8 mouse cellular contexts compared by ENCODE assay signal in the genomic region with DNA sequence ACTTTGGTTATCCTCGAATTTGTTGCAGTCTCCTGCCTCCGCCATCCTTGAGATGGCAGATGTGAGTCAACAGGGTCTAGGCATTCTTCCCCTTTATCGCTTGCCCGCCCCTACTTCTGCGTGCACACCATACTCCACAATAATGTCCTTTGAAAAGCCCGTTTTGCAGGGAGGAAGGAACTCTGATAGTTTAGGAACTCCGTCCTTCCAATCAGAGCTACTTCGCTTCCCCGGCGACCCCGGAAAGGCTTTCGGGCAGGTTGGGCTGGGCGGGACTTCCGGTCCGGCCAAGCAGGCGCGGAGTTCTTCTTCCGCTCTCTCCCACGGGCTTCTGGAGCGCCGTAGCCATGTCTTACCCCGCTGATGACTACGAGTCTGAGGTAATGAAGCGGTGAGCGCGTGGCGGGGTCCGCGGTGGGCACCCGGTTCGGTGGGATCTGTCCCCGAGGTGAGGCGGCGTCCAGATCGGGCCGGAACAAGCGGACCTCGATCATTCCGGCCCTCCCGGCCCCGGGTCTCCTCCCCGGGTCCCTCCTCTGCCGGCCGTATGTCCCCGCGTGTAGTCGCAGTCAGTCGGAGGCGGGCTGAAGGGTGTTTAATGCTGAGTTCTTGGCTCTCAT. TPM values are rescaled to one million over a fixed set of nuclear protein-coding genes. Genes with fewer than 3 reads are reported as not detected.
DNase-seq lines count a peak whose midpoint lies in the region; ATAC-seq and TF ChIP-seq lines count a peak whose summit lies in the region.

Gene Eif3l (plus strand): TSS at position 267 of the 620 bp plus-strand sequence.

- H3K9me3 ChIP-seq in embryonic facial prominence, embryonic 15.5 days (replicated peaks), result no peaks in the 10 kb centered on the region
- no peaks in the 10 kb centered on the region for H3K9me3 ChIP-seq in kidney, embryonic 14.5 days (ENCODE audit: control insufficient read depth, low read length)

- DNase-seq in A20 (ENCODE audit: low read depth, low spot score), result peak; percentile 92
- DNase-seq in heart, adult 9 months (ENCODE audit: low spot score in 2 of 2), result peak; percentile 86
- peak; percentile 80 for DNase-seq in liver, adult 2 months (ENCODE audit: extremely low read depth, low read depth, low spot score)
- DNase-seq in splenic B cell, adult 2 months (ENCODE audit: low read depth, low spot score), result peak; percentile 85

- WGBS in bone marrow, adult 2 months, result under 1% methylated on average over 49 of the region's 49 CpGs
- under 1% methylated on average over 45 of the region's 49 CpGs for WGBS in embryonic facial prominence, embryonic 15.5 days
- WGBS in kidney, embryonic 14.5 days, result under 1% methylated on average over 49 of the region's 49 CpGs
- under 1% methylated on average over 49 of the region's 49 CpGs for WGBS in liver, adult 2 months

- peak within 1 kb of the TSS; percentile 74 for H3K9ac ChIP-seq in embryonic facial prominence, embryonic 15.5 days
- H3K9ac ChIP-seq in kidney, embryonic 14.5 days (ENCODE audit: low read depth, low read length), result peak within 1 kb of the TSS; percentile 72
- H3K9ac ChIP-seq in liver, adult 2 months (ENCODE audit: low read depth, low read length), result peak within 1 kb of the TSS; percentile 90

- peak; percentile 88 for ATAC-seq in embryonic facial prominence, embryonic 15.5 days (ENCODE audit: insufficient number of reproducible peaks, low FRiP score, low TSS enrichment, low read depth)
- ATAC-seq in kidney, embryonic 14.5 days (ENCODE audit: low FRiP score, low TSS enrichment), result peak; percentile 86

- H3K27me3 ChIP-seq in embryonic facial prominence, embryonic 15.5 days, result no peaks in the 10 kb centered on the region
- H3K27me3 ChIP-seq in kidney, embryonic 14.5 days (ENCODE audit: control insufficient read depth, insufficient read depth, low read length), result no peaks in the 10 kb centered on the region
- no peaks in the 10 kb centered on the region for H3K27me3 ChIP-seq in liver, adult 2 months (ENCODE audit: control insufficient read depth, insufficient read depth, low read length)
- H3K27me3 ChIP-seq in myocyte (ENCODE audit: control insufficient read depth, insufficient read depth, insufficient read length), result no peaks in the 10 kb centered on the region
- H3K27me3 ChIP-seq in splenic B cell, adult 2 months (ENCODE audit: control insufficient read depth, insufficient read depth, low read length, poor library complexity, severe bottlenecking), result no peaks in the 10 kb centered on the region

- peak within 1 kb of the TSS; percentile 27 for H3K27ac ChIP-seq in bone marrow, adult 2 months (ENCODE audit: control insufficient read depth, insufficient read depth, low read depth, low read length, poor library complexity)
- peak within 1 kb of the TSS; percentile 81 for H3K27ac ChIP-seq in embryonic facial prominence, embryonic 15.5 days (replicated peaks)
- peak within 1 kb of the TSS; percentile 66 for H3K27ac ChIP-seq in kidney, embryonic 14.5 days (ENCODE audit: low read depth, low read length)
- peak within 1 kb of the TSS; percentile 64 for H3K27ac ChIP-seq in liver, adult 2 months (replicated peaks; ENCODE audit: insufficient read depth, low read depth, low read length)

- H3ac ChIP-seq in myocyte (ENCODE audit: control insufficient read depth, insufficient read length), result peak within 1 kb of the TSS; percentile 65

- peaks cover 37% of the 10 kb centered on the region for H3K36me3 ChIP-seq in embryonic facial prominence, embryonic 15.5 days
- peaks cover 37% of the 10 kb centered on the region for H3K36me3 ChIP-seq in kidney, embryonic 14.5 days (ENCODE audit: control insufficient read depth, insufficient read depth, low read length)
- peaks cover 22% of the 10 kb centered on the region; the same call in 1 of the 2 replicates for H3K36me3 ChIP-seq in liver, adult 2 months (ENCODE audit: control insufficient read depth, insufficient read depth, low read length)
- peaks cover 36% of the 10 kb centered on the region for H3K36me3 ChIP-seq in myocyte (ENCODE audit: control insufficient read depth, insufficient read depth)
- H3K36me3 ChIP-seq in splenic B cell, adult 2 months (ENCODE audit: control insufficient read depth, insufficient read depth, low read length, poor library complexity, severe bottlenecking), result peaks cover 10% of the 10 kb centered on the region

- H3K79me2 ChIP-seq in liver, adult 2 months (ENCODE audit: control insufficient read depth, insufficient read depth, low read length), result no peaks in the 10 kb centered on the region; the same call in 1 of the 2 replicates
- H3K79me2 ChIP-seq in myocyte (ENCODE audit: control insufficient read depth, insufficient read depth), result peaks cover 24% of the 10 kb centered on the region

- peak within 1 kb of the TSS; percentile 93 for H3K4me3 ChIP-seq in bone marrow, adult 2 months (replicated peaks; ENCODE audit: control insufficient read depth, low read depth, low read length)
- peak within 1 kb of the TSS; percentile 98 for H3K4me3 ChIP-seq in embryonic facial prominence, embryonic 15.5 days (replicated peaks)
- H3K4me3 ChIP-seq in kidney, embryonic 14.5 days (ENCODE audit: low read length), result peak within 1 kb of the TSS; percentile 97
- H3K4me3 ChIP-seq in liver, adult 2 months (ENCODE audit: insufficient read depth, low read depth, low read length), result peak within 1 kb of the TSS; percentile 90
- peak within 1 kb of the TSS; percentile 75 for H3K4me3 ChIP-seq in myocyte

- H3K4me1 ChIP-seq in bone marrow, adult 2 months (ENCODE audit: control insufficient read depth, insufficient read depth, low read length), result no peaks in the 10 kb centered on the region; the same call in 1 of the 2 replicates
- peaks cover 20% of the 10 kb centered on the region for H3K4me1 ChIP-seq in embryonic facial prominence, embryonic 15.5 days
- H3K4me1 ChIP-seq in kidney, embryonic 14.5 days (ENCODE audit: control insufficient read depth, insufficient read depth, low read length), result peaks cover 9% of the 10 kb centered on the region
- H3K4me1 ChIP-seq in liver, adult 2 months (ENCODE audit: control insufficient read depth, insufficient read depth, low read length), result peaks cover 6% of the 10 kb centered on the region

- peak; percentile 65; the same call in 1 of the 2 replicates for TF ChIP-seq POLR2A in bone marrow, adult 2 months (IDR thresholded peaks at IDR 0.05; ENCODE audit: borderline replicate concordance, control insufficient read depth, low read depth, low read length)
- TF ChIP-seq POLR2A in liver, adult 2 months (IDR thresholded peaks at IDR 0.05; ENCODE audit: extremely low read depth, insufficient read depth, low read length), result peak; percentile 37; the same call in 1 of the 2 replicates
- peak; percentile 88 for TF ChIP-seq POLR2A in myocyte (IDR thresholded peaks at IDR 0.05; ENCODE audit: insufficient read length, low read depth)

- H3K4me2 ChIP-seq in embryonic facial prominence, embryonic 15.5 days (replicated peaks), result peak within 1 kb of the TSS; percentile 83
- peak within 1 kb of the TSS; percentile 81 for H3K4me2 ChIP-seq in kidney, embryonic 14.5 days (replicated peaks; ENCODE audit: low read depth, low read length)
- H3K4me2 ChIP-seq in myocyte (ENCODE audit: low read depth), result peak within 1 kb of the TSS; percentile 97

- no peak for TF ChIP-seq CTCF in bone marrow, adult 2 months (IDR thresholded peaks at IDR 0.05; ENCODE audit: control insufficient read depth, insufficient read depth, low read length)
- TF ChIP-seq CTCF in liver, adult 2 months (IDR thresholded peaks at IDR 0.05; ENCODE audit: low read depth, low read length), result no peak

TF ChIP-seq in myocyte, 11 proteins besides CTCF, POLR2A, EP300 and RAD21:
- TF ChIP-seq MAX (IDR thresholded peaks at IDR 0.05; ENCODE audit: low read depth), result no peak
- TF ChIP-seq E2F4 (IDR thresholded peaks at IDR 0.05; ENCODE audit: insufficient read depth), result peak; percentile 71
- TF ChIP-seq TCF12 (IDR thresholded peaks at IDR 0.05; ENCODE audit: insufficient read depth, poor library complexity, severe bottlenecking), result no peak
- TF ChIP-seq CEBPB (IDR thresholded peaks at IDR 0.05; ENCODE audit: insufficient read depth, poor library complexity, severe bottlenecking), result no peak
- peak in 1 of 3 experiments; percentile 20 for TF ChIP-seq MYOG (IDR thresholded peaks at IDR 0.05; ENCODE audit: control insufficient read depth in 1 of 3, insufficient read depth in 1 of 3, insufficient read length in 2 of 3, low read depth in 2 of 3)
- TF ChIP-seq POLR2AphosphoS2 (IDR thresholded peaks at IDR 0.05; ENCODE audit: insufficient read length, low read depth), result peak; percentile 59
- TF ChIP-seq SRF (IDR thresholded peaks at IDR 0.05; ENCODE audit: control insufficient read depth, insufficient read length, low read depth), result no peak

RNA-seq across cellular contexts. Expression of gene Eif3l, which starts in this region (rescaled TPM):
- polyA plus RNA-seq in bone marrow, adult 2 months (2011; ENCODE audit: insufficient read depth, insufficient read length, low replicate concordance, missing spikeins), result 60.7 and 112 TPM in 2 replicates
- polyA plus RNA-seq in embryonic facial prominence, embryonic 15.5 days (2015; fragmentation: Nextera tagmentation; extraction: Ambion mirVana), result 197 and 205 TPM in 2 replicates
- 207 and 265 TPM in 2 replicates for polyA plus RNA-seq in kidney, embryonic 14.5 days (2014; fragmentation: Nextera tagmentation; extraction: Ambion mirVana)
- 82.1 and 94.2 TPM in 2 replicates for total RNA-seq in liver, adult 2 months (2014; rRNA removed)
- polyA plus RNA-seq in liver, adult 2 months (2012; rRNA removed), result 98.3 and 103 TPM in 2 replicates
- polyA plus RNA-seq in myocyte (2012; fragmentation: generic; extraction: Trizol), result 315 TPM

Comparison
In these comparisons a context has a peak if more than half of its experiments do, and no peak if none do; other contexts are left out.
1. Peak in every context shown above with its lines: DNase-seq, ATAC-seq, H3K4me3 ChIP-seq and H3K27ac ChIP-seq.
2. H3K27ac ChIP-seq: peak in every context shown above with its lines; median percentile 81 in embryonic facial prominence, embryonic 15.5 days; 66 in kidney, embryonic 14.5 days; 64 in liver, adult 2 months; 27 in bone marrow, adult 2 months.
3. POLR2A ChIP-seq: peak in every context shown above with its lines; median percentile 88 in myocyte; 65 in bone marrow, adult 2 months; 37 in liver, adult 2 months.